Mouse (Mus musculus) frontal cortex, adult (tissue): Measurements from ENCODE around the gene Thsd7b.
"Not testable (repeated sequence)": the region's sequence is repeated elsewhere in the genome, so short reads cannot be mapped to it uniquely, and the experiment has no call there.

Source experiments
- ATAC-seq: cut with Nextera tagmentation; 2 replicates; pipeline ENCODE4 v1.9.2; 2017; ENCODE audit warnings: mild to moderate bottlenecking, moderate library complexity, mixed read lengths; ENCODE audit not compliant: low TSS enrichment

Thsd7b gene

GRCm38 (mm10) chr1:129635146-129635545, 362.0 kb downstream of the Thsd7b start:
- no peak for ATAC-seq

GRCm38 (mm10) chr1:129644252-129644861, 371.3 kb downstream of the Thsd7b start:
- ATAC-seq = no peak

GRCm38 (mm10) chr1:129651448-129651847, 378.3 kb downstream of the Thsd7b start:
- ATAC-seq = not testable (repeated sequence)

- ATAC-seq = peak; percentile 76
Measured at GRCm38 (mm10) chr1:129658045-129658444, 384.9 kb downstream of the Thsd7b start.

GRCm38 (mm10) chr1:129675878-129676277, 402.8 kb downstream of the Thsd7b start:
- no peak for ATAC-seq

GRCm38 (mm10) chr1:129678851-129679250, 405.7 kb downstream of the Thsd7b start:
- ATAC-seq = no peak

GRCm38 (mm10) chr1:129705701-129706100, 432.6 kb downstream of the Thsd7b start:
- no peak for ATAC-seq

- ATAC-seq = peak; percentile 98
Measured at GRCm38 (mm10) chr1:129712706-129713105, 439.6 kb downstream of the Thsd7b start.

GRCm38 (mm10) chr1:129713571-129713970, 440.5 kb downstream of the Thsd7b start:
- peak; percentile 81 for ATAC-seq

GRCm38 (mm10) chr1:129719592-129719991, 446.5 kb downstream of the Thsd7b start:
- ATAC-seq = no peak

GRCm38 (mm10) chr1:129731991-129732390, 458.9 kb downstream of the Thsd7b start:
- no peak for ATAC-seq

- no peak for ATAC-seq
Measured at GRCm38 (mm10) chr1:129747595-129747994, 474.5 kb downstream of the Thsd7b start.

- no peak for ATAC-seq
Measured at GRCm38 (mm10) chr1:129756548-129757240, 483.6 kb downstream of the Thsd7b start.

- no peak for ATAC-seq
Measured at GRCm38 (mm10) chr1:129759003-129759402, 485.9 kb downstream of the Thsd7b start.

GRCm38 (mm10) chr1:129761234-129761633, 488.1 kb downstream of the Thsd7b start:
- no peak for ATAC-seq

GRCm38 (mm10) chr1:129764748-129765147, 491.6 kb downstream of the Thsd7b start:
- ATAC-seq = no peak

GRCm38 (mm10) chr1:129777055-129777454, 504.0 kb downstream of the Thsd7b start:
- ATAC-seq = no peak

GRCm38 (mm10) chr1:129779506-129779905, 506.4 kb downstream of the Thsd7b start:
- ATAC-seq = no peak

- no peak for ATAC-seq
Measured at GRCm38 (mm10) chr1:129780589-129780988, 507.5 kb downstream of the Thsd7b start.

GRCm38 (mm10) chr1:129798519-129798918, 525.4 kb downstream of the Thsd7b start:
- no peak for ATAC-seq

GRCm38 (mm10) chr1:129826927-129827326, 553.8 kb downstream of the Thsd7b start:
- ATAC-seq = no peak

- no peak for ATAC-seq
Measured at GRCm38 (mm10) chr1:129837324-129837723, 564.2 kb downstream of the Thsd7b start.

GRCm38 (mm10) chr1:129837776-129838175, 564.7 kb downstream of the Thsd7b start:
- no peak for ATAC-seq
